ENCODE assay signal across 8 mouse cellular contexts in the genomic region with DNA sequence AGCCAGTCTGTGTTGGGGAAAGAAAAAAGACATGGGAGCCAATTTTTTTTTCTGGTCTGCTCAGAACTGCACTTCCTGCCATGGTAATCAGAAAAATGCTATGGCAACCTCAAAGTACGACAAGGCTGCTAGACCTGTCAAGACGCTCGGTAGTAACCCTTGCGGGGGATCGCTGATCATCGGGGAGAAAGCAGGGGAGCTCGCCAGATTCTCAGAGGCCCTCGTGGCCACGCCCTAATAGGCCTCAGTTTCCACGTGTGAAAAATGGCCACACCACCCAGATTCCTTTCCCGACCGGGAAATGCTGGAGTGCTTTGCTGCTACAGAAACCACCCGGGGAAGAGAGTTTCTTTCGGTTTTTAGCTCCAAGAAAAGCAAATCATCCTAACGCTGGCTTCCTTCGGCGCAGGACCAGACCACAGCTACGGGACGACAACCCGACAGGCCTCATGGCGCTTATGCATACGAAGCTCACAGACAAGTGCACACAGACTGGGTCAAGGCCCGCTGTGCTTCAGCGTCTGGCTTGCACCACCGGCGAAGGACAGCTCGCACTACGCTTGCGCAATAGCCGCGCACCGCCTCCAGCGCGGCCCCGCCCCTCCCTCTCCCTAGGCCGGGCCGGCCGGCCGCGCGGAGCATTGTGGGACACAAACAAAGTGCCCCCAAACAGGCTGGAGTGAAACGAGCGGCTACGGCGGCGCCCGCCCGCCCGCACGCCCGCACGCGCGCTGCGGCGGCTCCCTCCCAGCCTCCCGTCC. TPM values are rescaled to one million over a fixed set of nuclear protein-coding genes. Genes with fewer than 3 reads are reported as not detected.
DNase-seq lines count a peak whose midpoint lies in the region; ATAC-seq and TF ChIP-seq lines count a peak whose summit lies in the region.

No protein-coding gene starts in this region.

- peak overlapping the region; percentile 93 for H3K4me3 ChIP-seq in ES-Bruce4 (ENCODE audit: low read depth, low read length)
- H3K4me3 ChIP-seq in forebrain, embryonic 14.5 days (ENCODE audit: low read depth, low read length), result peak overlapping the region; percentile 94
- H3K4me3 ChIP-seq in lung, adult 2 months (replicated peaks; ENCODE audit: extremely low read depth, low read depth, low read length), result peak overlapping the region; percentile 96

- no peak for TF ChIP-seq CTCF in ES-Bruce4 (IDR thresholded peaks at IDR 0.05; ENCODE audit: low read depth, low read length)
- TF ChIP-seq CTCF in lung, adult 2 months (IDR thresholded peaks at IDR 0.05; ENCODE audit: insufficient read depth, low read length), result no peak

- no peaks in the 10 kb centered on the region for H3K9me3 ChIP-seq in ES-Bruce4 (replicated peaks; ENCODE audit: control insufficient read depth, insufficient read depth, low read length, poor library complexity, severe bottlenecking)
- no peaks in the 10 kb centered on the region for H3K9me3 ChIP-seq in forebrain, embryonic 14.5 days (replicated peaks; ENCODE audit: control insufficient read depth, low read length)

- peak overlapping the region; percentile 82 for H3K4me2 ChIP-seq in forebrain, embryonic 14.5 days (ENCODE audit: low read length)

- no peaks in the 10 kb centered on the region for H3K27me3 ChIP-seq in ES-Bruce4 (ENCODE audit: control insufficient read depth, insufficient read depth, low read length, poor library complexity, severe bottlenecking)
- no peaks in the 10 kb centered on the region for H3K27me3 ChIP-seq in forebrain, embryonic 14.5 days (replicated peaks; ENCODE audit: control insufficient read depth, insufficient read depth, low read length)

- peak; percentile 97 for DNase-seq in forebrain, embryonic 14.5 days (ENCODE audit: low spot score)
- DNase-seq in heart, postnatal 25 days (ENCODE audit: low spot score), result peak; percentile 93
- DNase-seq in layer of hippocampus, adult 18-20 months (ENCODE audit: low spot score in 2 of 2), result peak; percentile 93 to 97
- peak; percentile 96 for DNase-seq in lung, adult 2 months
- DNase-seq in thymus, adult 18-20 months, result peak; percentile 92

- H3K36me3 ChIP-seq in ES-Bruce4 (ENCODE audit: control insufficient read depth, insufficient read depth, low read length, poor library complexity, severe bottlenecking), result peaks cover 2% of the 10 kb centered on the region; the same call in 1 of the 2 replicates
- no peaks in the 10 kb centered on the region for H3K36me3 ChIP-seq in forebrain, embryonic 14.5 days (ENCODE audit: control insufficient read depth, insufficient read depth, low read length)

- peak; percentile 95 for TF ChIP-seq POLR2A in ES-Bruce4 (IDR thresholded peaks at IDR 0.05; ENCODE audit: insufficient read depth, low read length)
- TF ChIP-seq POLR2A in lung, adult 2 months (IDR thresholded peaks at IDR 0.05; ENCODE audit: borderline replicate concordance, extremely low read depth, low read depth, low read length), result peak; percentile 99

- peak overlapping the region; percentile 87 for H3K27ac ChIP-seq in ES-Bruce4 (ENCODE audit: insufficient read depth, low read length)
- H3K27ac ChIP-seq in forebrain, embryonic 14.5 days (ENCODE audit: low read depth, low read length), result peak overlapping the region; percentile 98

- ATAC-seq in cerebellum, adult (ENCODE audit: insufficient number of reproducible peaks, low FRiP score, low TSS enrichment), result peak; percentile 91
- peak; percentile 98 for ATAC-seq in forebrain, embryonic 14.5 days
- peak; percentile 87 for ATAC-seq in neutrophil, adult 5-6 weeks (ENCODE audit: extremely low read depth, insufficient number of reproducible peaks, low FRiP score, poor library complexity, severe bottlenecking)

- no peaks in the 10 kb centered on the region for H3K4me1 ChIP-seq in ES-Bruce4 (ENCODE audit: control insufficient read depth, insufficient read depth, low read length)
- peaks cover 5% of the 10 kb centered on the region; the same call in 1 of the 2 replicates for H3K4me1 ChIP-seq in forebrain, embryonic 14.5 days (ENCODE audit: control insufficient read depth, insufficient read depth, low read length)
- H3K4me1 ChIP-seq in lung, adult 2 months (ENCODE audit: control insufficient read depth, insufficient read depth, low read length), result peaks cover 9% of the 10 kb centered on the region

- peak overlapping the region; percentile 92 for H3K9ac ChIP-seq in ES-Bruce4 (ENCODE audit: low read depth, poor library complexity, severe bottlenecking)
- H3K9ac ChIP-seq in forebrain, embryonic 14.5 days (ENCODE audit: low read length), result peak overlapping the region; percentile 95

- TF ChIP-seq EP300 in ES-Bruce4 (IDR thresholded peaks at IDR 0.05; ENCODE audit: insufficient read depth, low read depth, low read length), result no peak

- intact Hi-C loops in heart, postnatal 25 days (cut with DNase I), result no loop called here

- under 1% methylated on average over 41 of the region's 57 CpGs for WGBS in forebrain, embryonic 14.5 days
- WGBS in lung, adult 2 months, result under 1% methylated on average over 57 of the region's 57 CpGs

RNA-seq across cellular contexts. Expression of a gene that starts 0.5 kb away (rescaled TPM):
- 95.7 and 98.2 TPM in 2 replicates for polyA plus RNA-seq in ES-Bruce4 (2011; ENCODE audit: insufficient read depth, insufficient read length, low read depth, missing spikeins)
- polyA plus RNA-seq in forebrain, embryonic 14.5 days (2014; fragmentation: Nextera tagmentation; extraction: Ambion mirVana), result 3.1 and 4.6 TPM in 2 replicates
- 10 to 100 TPM; 28.3 to 35.8 TPM for total RNA-seq in heart, postnatal 25 days (2021)
- 10 to 100 TPM; 40.3 to 40.8 TPM for total RNA-seq in layer of hippocampus, adult 18-20 months (2021)
- polyA plus RNA-seq in lung, adult 2 months (2012; rRNA removed), result 5.9 and 8.2 TPM in 2 replicates
- total RNA-seq in neutrophil, adult 5-6 weeks (2017), result 38.8 and 47.5 TPM in 2 replicates

Comparison
In these comparisons a context has a peak if more than half of its experiments do, and no peak if none do; other contexts are left out.
1. Peak in every context shown above with its lines: DNase-seq, ATAC-seq, H3K4me3 ChIP-seq and H3K27ac ChIP-seq.